23 mouse cellular contexts compared by ENCODE assay signal in the genomic region with DNA sequence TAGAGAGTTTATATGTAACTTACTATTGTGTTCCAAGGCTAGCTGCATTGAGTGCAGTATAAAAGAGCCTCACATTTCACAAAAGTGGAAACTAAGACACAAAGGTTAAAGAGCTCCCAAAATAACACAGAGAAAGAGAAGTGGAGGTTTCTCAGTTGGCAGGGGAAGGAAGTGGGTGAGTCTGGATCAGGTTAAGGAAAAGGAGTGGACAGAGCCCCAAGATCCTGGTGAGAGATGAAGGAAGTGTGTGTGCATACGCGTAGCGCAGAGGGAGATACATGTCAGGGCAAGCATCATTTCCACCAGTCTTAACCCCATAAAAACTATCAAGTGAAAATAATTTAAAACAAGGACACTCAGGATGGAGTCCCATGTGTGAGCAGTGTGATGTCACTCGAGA. TPM values are rescaled to one million over a fixed set of nuclear protein-coding genes. Genes with fewer than 3 reads are reported as not detected.
A peak's percentile ranks its signal among the peaks of the same experiment; 100 is the strongest.
DNase-seq lines count a peak whose midpoint lies in the region; ATAC-seq lines count a peak whose summit lies in the region.
"Had no signal": no experiment of that assay in that cellular context is flagged by ENCODE, and none has a peak within 500 bp of the region (broad histone marks: within the 10 kb centered on the region; RNA-seq: fewer than 3 reads in every experiment).

No protein-coding gene starts in this region.

- H3K4me2 ChIP-seq in midbrain, embryonic 16.5 days (ENCODE audit: low read length) = no peak overlapping the region
- H3K4me2 ChIP-seq: embryonic facial prominence, embryonic 13.5 days; embryonic facial prominence, embryonic 15.5 days; forebrain, embryonic 12.5 days had no signal

- intact Hi-C loops in heart, postnatal 10 days (cut with DNase I) = no loop called here

- no peak overlapping the region for H3K27ac ChIP-seq in limb, embryonic 10.5 days
- H3K27ac ChIP-seq in midbrain, embryonic 16.5 days (ENCODE audit: low read length) = no peak overlapping the region
- H3K27ac ChIP-seq: embryonic facial prominence, embryonic 13.5 days; embryonic facial prominence, embryonic 15.5 days; forebrain, embryonic 10.5 days; forebrain, embryonic 12.5 days had no signal

- no peaks in the 10 kb centered on the region for H3K27me3 ChIP-seq in limb, embryonic 10.5 days (ENCODE audit: low read depth, poor library complexity, severe bottlenecking)
- no peaks in the 10 kb centered on the region for H3K27me3 ChIP-seq in midbrain, embryonic 16.5 days (ENCODE audit: control insufficient read depth, insufficient read depth, low read depth, low read length)
- H3K27me3 ChIP-seq: embryonic facial prominence, embryonic 13.5 days; embryonic facial prominence, embryonic 15.5 days; forebrain, embryonic 12.5 days had no signal

- DNase-seq in heart, adult 11 months = peak; percentile 12
- no peak for DNase-seq in heart, postnatal 10 days
- DNase-seq in adrenal gland, adult (ENCODE audit: inconsistent age in 2 of 2, low spot score in 1 of 2) = no peak
- no peak for DNase-seq in limb, embryonic 10.5 days (ENCODE audit: low spot score)
- DNase-seq: adrenal gland, adult 8-10 months; adrenal gland, postnatal 14 days; adrenal gland, postnatal 36 days; cerebellum, adult 11-12 months; cerebellum, adult 2 months; cerebellum, adult 9-10 months; cerebellum, postnatal 10 days; cerebellum, postnatal 25 days; embryo, embryonic 11 days had no signal

- peaks cover 23% of the 10 kb centered on the region for H3K4me1 ChIP-seq in limb, embryonic 10.5 days
- H3K4me1 ChIP-seq in midbrain, embryonic 16.5 days (ENCODE audit: control insufficient read depth, insufficient read depth, low read length) = peaks cover 5% of the 10 kb centered on the region; the same call in 1 of the 2 replicates

- H3K36me3 ChIP-seq in limb, embryonic 10.5 days = no peaks in the 10 kb centered on the region
- H3K36me3 ChIP-seq in midbrain, embryonic 16.5 days (ENCODE audit: control insufficient read depth, insufficient read depth, low read length) = no peaks in the 10 kb centered on the region
- H3K36me3 ChIP-seq: embryonic facial prominence, embryonic 13.5 days; embryonic facial prominence, embryonic 15.5 days; forebrain, embryonic 10.5 days; forebrain, embryonic 12.5 days had no signal

- WGBS in limb, embryonic 10.5 days = 91% methylated on average over 4 of the region's 4 CpGs
- WGBS in midbrain, embryonic 16.5 days = 93% methylated on average over 4 of the region's 4 CpGs

- peak; percentile 59 for ATAC-seq in granulocyte monocyte progenitor cell, adult 5-6 weeks (replicated peaks; ENCODE audit: poor library complexity, severe bottlenecking)
- ATAC-seq in megakaryocyte, adult 5-6 weeks (ENCODE audit: poor library complexity, severe bottlenecking) = peak; percentile 33; the same call in 1 of the 2 replicates
- no peak for ATAC-seq in midbrain, embryonic 16.5 days
- ATAC-seq: forebrain, embryonic 14.5 days; forebrain, embryonic 16.5 days had no signal

- no peak overlapping the region for H3K4me3 ChIP-seq in limb, embryonic 10.5 days
- no peak overlapping the region for H3K4me3 ChIP-seq in midbrain, embryonic 16.5 days (ENCODE audit: low read depth, low read length)
- H3K4me3 ChIP-seq: embryonic facial prominence, embryonic 13.5 days; embryonic facial prominence, embryonic 15.5 days; erythroblast, embryonic 14.5 days; forebrain, embryonic 10.5 days; forebrain, embryonic 12.5 days had no signal

- H3K9me3 ChIP-seq in limb, embryonic 10.5 days (replicated peaks) = no peaks in the 10 kb centered on the region
- no peaks in the 10 kb centered on the region for H3K9me3 ChIP-seq in midbrain, embryonic 16.5 days (replicated peaks; ENCODE audit: control insufficient read depth, low read length, poor library complexity, severe bottlenecking)
- H3K9me3 ChIP-seq: embryonic facial prominence, embryonic 13.5 days; embryonic facial prominence, embryonic 15.5 days; forebrain, embryonic 10.5 days; forebrain, embryonic 12.5 days had no signal

- H3K9ac ChIP-seq in midbrain, embryonic 16.5 days (ENCODE audit: low read depth, low read length) = no peak overlapping the region
- H3K9ac ChIP-seq: embryonic facial prominence, embryonic 13.5 days; embryonic facial prominence, embryonic 15.5 days; forebrain, embryonic 12.5 days had no signal

RNA-seq across cellular contexts. Expression of gene Mex3b, which starts 15.5 kb away (rescaled TPM):
- total RNA-seq in heart, postnatal 10 days (2021) = 10 to 100 TPM in 1 of 2 experiments, 1 to 10 TPM in 1; 7.4 to 11.4 TPM
- 2.0 and 2.4 TPM in 2 replicates for total RNA-seq in granulocyte monocyte progenitor cell, adult 5-6 weeks (2014; fragmentation: Nextera tagmentation)
- total RNA-seq in granulocyte monocyte progenitor cell, adult 5-6 weeks (2017) = 4.2 TPM in 2 replicates
- 2.5 and 3.7 TPM in 2 replicates for total RNA-seq in megakaryocyte, adult 5-6 weeks (2015)
- 3.9 and 5.2 TPM in 2 replicates for total RNA-seq in megakaryocyte, adult 5-6 weeks (2017)
- 26.3 and 38.5 TPM in 2 replicates for polyA plus RNA-seq in limb, embryonic 10.5 days (2016; fragmentation: Nextera tagmentation; extraction: Ambion mirVana)
- 25.0 and 36.7 TPM in 2 replicates for polyA plus RNA-seq in midbrain, embryonic 16.5 days (2015; fragmentation: Nextera tagmentation; extraction: Ambion mirVana)
